Mouse (Mus musculus): ENCODE data around the gene 2900026A02Rik.

- TF ChIP-seq MYOG (IDR thresholded peaks at IDR 0.05; ENCODE audit: control insufficient read depth in 1 of 3, insufficient read depth in 1 of 3, insufficient read length in 2 of 3, low read depth in 2 of 3) (no peak), POLR2AphosphoS2 (IDR thresholded peaks at IDR 0.05; ENCODE audit: insufficient read length, low read depth) (no peak), USF1 (IDR thresholded peaks at IDR 0.05; ENCODE audit: low read depth) (no peak), MAX (IDR thresholded peaks at IDR 0.05; ENCODE audit: low read depth) (no peak), E2F4 (IDR thresholded peaks at IDR 0.05; ENCODE audit: insufficient read depth) (no peak), POLR2A (IDR thresholded peaks at IDR 0.05; ENCODE audit: insufficient read length, low read depth) (no peak), SRF (IDR thresholded peaks at IDR 0.05; ENCODE audit: control insufficient read depth, insufficient read length, low read depth) (no peak), TCF12 (IDR thresholded peaks at IDR 0.05; ENCODE audit: insufficient read depth, poor library complexity, severe bottlenecking) (no peak), MYOD1 (IDR thresholded peaks at IDR 0.05; ENCODE audit: control insufficient read depth in 1 of 3, insufficient read length in 2 of 3, low read depth in 2 of 3) (no peak)
Measured at GRCm38 (mm10) chr5:113137691-113138318, 83.2 kb downstream of the 2900026A02Rik start.

Measured in myocyte (in vitro differentiated cells).